Mouse (Mus musculus) heart, postnatal 0 days (tissue): Measurements from ENCODE around the gene Alkbh1. TPM values are rescaled to one million over a fixed set of nuclear protein-coding genes. Genes with fewer than 3 reads are reported as not detected.

Experiments
- ATAC-seq: fragments of 200-750 bp; cut with Nextera tagmentation; 2 replicates; pipeline ENCODE4 v1.8.0; 2017; ENCODE audit warnings: low read depth, moderate number of reproducible peaks, moderate library complexity; ENCODE audit not compliant: insufficient read depth
- DNase-seq: peaks from one replicate; pipeline ENCODE4 v3.0.0-alpha.2; 2016; ENCODE audit warnings: low spot score
- H3K27ac ChIP-seq: fragments of 300-500 bp; sonication (generic); 2 replicates; pipeline ENCODE4 v1.5.1; 2014; ENCODE audit warnings: low read depth, mild to moderate bottlenecking
- H3K27me3 ChIP-seq: fragments of 300-500 bp; sonication (generic); 2 replicates; pipeline ENCODE4 v1.6.1; 2014; ENCODE audit warnings: low read length, mixed read lengths; ENCODE audit not compliant: control insufficient read depth, insufficient read depth
- H3K36me3 ChIP-seq: fragments of 300-500 bp; sonication (generic); replicated peaks from 2 replicates; pipeline ENCODE4 v1.6.1; 2014; ENCODE audit warnings: low read length, mixed read lengths; ENCODE audit not compliant: control insufficient read depth, insufficient read depth
- H3K4me1 ChIP-seq: fragments of 300-500 bp; sonication (generic); 2 replicates; pipeline ENCODE4 v1.6.1; 2014; ENCODE audit warnings: antibody characterized with exemption; ENCODE audit not compliant: control insufficient read depth, insufficient read depth
- H3K4me2 ChIP-seq: fragments of 300-500 bp; sonication (generic); 2 replicates; pipeline ENCODE4 v1.6.1; 2014; ENCODE audit warnings: low read depth, mild to moderate bottlenecking, low read length, moderate library complexity
- H3K4me3 ChIP-seq: fragments of 300-500 bp; sonication (generic); 2 replicates; pipeline ENCODE4 v1.5.1; 2014; ENCODE audit warnings: low read depth, low read length
- H3K9ac ChIP-seq: fragments of 300-500 bp; sonication (generic); replicated peaks from 2 replicates; pipeline ENCODE4 v1.6.1; 2014; ENCODE audit warnings: low read depth, low read length, mixed read lengths
- H3K9me3 ChIP-seq: fragments of 300-500 bp; sonication (generic); replicated peaks from 2 replicates; pipeline ENCODE4 v1.6.1; 2016; ENCODE audit warnings: low read length; ENCODE audit not compliant: control insufficient read depth
- CTCF ChIP-seq: IDR thresholded peaks from 2 replicates; pipeline ENCODE4 v1.5.1; 2016; ENCODE audit warnings: antibody characterized with exemption, control low read depth, low read depth
- EP300 ChIP-seq: IDR thresholded peaks from 2 replicates; pipeline ENCODE4 v1.6.1; 2016; ENCODE audit warnings: antibody characterized with exemption, low read depth
- WGBS: fragments of 180-500 bp; shearing (Covaris S2); extraction: QIAGEN DNeasy Blood & Tissue Kit; methylation state at CpG from one replicate; pipeline ENCODE4 v1.1.7; 2014; 5-methylcytosine and 5-hydroxymethylcytosine counted together
- polyA plus RNA-seq: library from polyadenylated mRNA; unstranded; fragments of >200 nt; fragmentation: Nextera tagmentation; extraction: Ambion mirVana; gene quantifications from 2 replicates; pipeline ENCODE4 v1.2.1, GENCODE M21; 2015
- total RNA-seq: library from RNA; depleted of rRNA; stranded (reverse); fragments of >200 nt; gene quantifications from 2 replicates; pipeline ENCODE4 v1.2.3, GENCODE M21; 2014; ENCODE audit warnings: low replicate concordance

Gene Alkbh1
- total and polyA plus RNA-seq, 2 experiments from 2014 or later, result 17.7 to 26.2 TPM

DNA sequence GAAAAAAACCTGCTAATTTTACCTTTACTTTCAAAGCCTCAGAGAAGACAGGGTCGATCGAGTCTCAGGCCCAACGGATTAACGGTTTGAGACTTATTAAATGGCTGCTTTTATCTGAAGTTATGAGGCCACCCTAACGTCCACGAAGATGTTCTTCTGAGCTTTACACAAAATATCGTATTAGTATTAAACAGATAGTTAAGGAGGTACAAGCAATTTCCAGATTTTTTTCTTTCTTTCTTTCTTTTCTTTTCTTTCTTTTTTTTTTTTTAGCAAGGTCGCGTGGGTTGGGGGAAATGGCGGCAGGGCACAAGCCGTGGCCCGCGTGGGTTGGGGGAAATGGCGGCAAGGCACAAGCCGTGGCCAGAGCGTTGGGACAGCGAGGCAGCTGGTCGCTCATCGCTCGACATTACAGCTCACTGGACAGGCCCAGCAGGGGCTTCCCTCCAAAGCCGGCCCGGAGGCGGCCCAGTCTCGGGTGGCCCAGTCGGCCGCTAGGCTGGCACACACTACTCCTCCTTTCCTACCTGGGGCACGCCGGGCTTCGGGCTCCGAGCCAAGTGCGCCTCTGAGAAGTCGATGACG, 610 bp downstream of the Alkbh1 start:
- H3K4me1 ChIP-seq, result peaks cover 19% of the 10 kb centered on the region
- H3K9me3 ChIP-seq, result no peaks in the 10 kb centered on the region
- H3K27ac ChIP-seq, result peak overlapping the region; percentile 86
- peak; percentile 14 for DNase-seq
- peaks cover 51% of the 10 kb centered on the region for H3K36me3 ChIP-seq
- H3K4me3 ChIP-seq, result peak overlapping the region; percentile 94
- peak; percentile 74 for ATAC-seq
- H3K4me2 ChIP-seq, result peak overlapping the region; percentile 82
- no peaks in the 10 kb centered on the region for H3K27me3 ChIP-seq
- 0% methylated on average over 33 of the region's 33 CpGs for WGBS
- TF ChIP-seq CTCF (no peak), EP300 (no peak)
- peak overlapping the region; percentile 77 for H3K9ac ChIP-seq

- peak overlapping the region; percentile 94 for H3K4me3 ChIP-seq
- peak overlapping the region; percentile 77 for H3K9ac ChIP-seq
- DNase-seq, result no peak
- no peak for TF ChIP-seq EP300
- TF ChIP-seq CTCF, result no peak
- H3K36me3 ChIP-seq, result peaks cover 51% of the 10 kb centered on the region
- H3K4me2 ChIP-seq, result peak overlapping the region; percentile 82
- H3K9me3 ChIP-seq, result no peaks in the 10 kb centered on the region
- ATAC-seq, result no peak
- peak overlapping the region; percentile 86; the same call in 1 of the 2 replicates for H3K27ac ChIP-seq
- H3K27me3 ChIP-seq, result no peaks in the 10 kb centered on the region
- 16% methylated on average over 12 of the region's 12 CpGs for WGBS
- peaks cover 19% of the 10 kb centered on the region for H3K4me1 ChIP-seq
These were observed 1.4 kb downstream of the Alkbh1 start for GRCm38 (mm10) chr12:87442177-87443114.

DNA sequence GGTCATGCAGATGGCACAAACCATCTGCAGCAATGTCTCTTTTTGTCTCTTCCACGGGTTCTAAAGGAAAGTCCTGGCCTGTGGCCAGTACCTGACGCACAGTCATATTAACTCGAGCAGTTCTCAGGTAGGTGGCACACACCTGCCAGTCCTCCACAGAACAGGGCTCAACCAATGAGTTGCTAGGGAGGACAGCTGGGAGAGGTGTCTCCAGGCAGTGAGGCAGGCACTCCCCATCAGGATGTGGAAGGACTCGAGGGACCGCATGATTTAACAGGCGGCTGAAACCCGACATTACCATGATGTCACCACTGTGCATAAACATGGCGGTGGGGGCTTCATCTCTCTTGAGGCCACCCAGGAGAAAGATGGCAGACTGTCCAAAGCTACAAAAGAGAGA, 14.9 kb downstream of the Alkbh1 start:
- TF ChIP-seq EP300 (no peak), CTCF (no peak)
- WGBS, result 70% methylated on average over 8 of the region's 8 CpGs
- ATAC-seq, result no peak

GRCm38 (mm10) chr12:87428295-87428694, 15.5 kb downstream of the Alkbh1 start:
- TF ChIP-seq EP300 (no peak), CTCF (no peak)
- WGBS, result 89% methylated on average over 2 of the region's 2 CpGs
- Histone ChIP-seq H3K27ac (no peak overlapping the region), H3K4me1 (no peaks in the 10 kb centered on the region), H3K27me3 (no peaks in the 10 kb centered on the region), H3K4me3 (no peak overlapping the region), H3K36me3 (peaks cover 77% of the 10 kb centered on the region), H3K9ac (no peak overlapping the region), H3K4me2 (no peak overlapping the region), H3K9me3 (no peaks in the 10 kb centered on the region)
- ATAC-seq, result no peak
- DNase-seq, result no peak

More for the DNA sequence above, 14.9 kb downstream of the Alkbh1 start:
- DNase-seq, result no peak
- Histone ChIP-seq H3K36me3 (peaks cover 83% of the 10 kb centered on the region), H3K9ac (no peak overlapping the region), H3K4me1 (no peaks in the 10 kb centered on the region), H3K27me3 (no peaks in the 10 kb centered on the region), H3K4me3 (no peak overlapping the region), H3K27ac (no peak overlapping the region), H3K4me2 (no peak overlapping the region), H3K9me3 (no peaks in the 10 kb centered on the region)

DNA sequence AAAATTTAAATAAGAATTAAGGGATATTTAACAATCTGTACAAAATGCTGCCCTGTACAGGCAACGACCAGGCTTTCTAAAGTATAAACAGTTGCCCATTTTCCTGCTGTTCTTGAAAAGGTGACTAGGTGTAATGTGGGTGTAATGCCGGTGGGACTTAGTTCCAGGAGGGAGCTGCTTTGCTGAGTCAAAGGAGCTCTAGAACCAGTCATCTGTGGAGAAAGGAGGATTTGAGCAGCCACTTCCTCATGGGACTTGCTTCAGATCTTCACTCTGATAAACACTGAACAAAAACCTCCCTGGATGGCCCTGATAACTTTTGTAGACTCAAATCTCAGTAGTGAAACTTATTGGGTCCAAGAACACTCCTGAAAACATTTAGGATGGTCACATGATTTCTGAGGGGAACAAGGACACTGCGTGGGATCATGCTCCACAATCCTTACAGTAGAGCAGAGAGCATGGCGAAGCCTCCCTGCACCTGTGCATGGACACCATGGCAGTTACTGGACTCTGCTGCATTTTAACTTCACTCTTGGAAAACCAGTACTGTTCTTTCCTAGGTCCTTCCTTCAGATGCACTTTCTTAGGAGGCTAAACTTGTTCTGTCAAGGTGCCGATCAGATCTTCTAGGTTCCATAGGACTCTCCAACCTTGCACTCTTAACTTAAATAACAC, 17.3 kb downstream of the Alkbh1 start:
- TF ChIP-seq CTCF, result no peak
- TF ChIP-seq EP300, result no peak
- no peak overlapping the region for H3K4me2 ChIP-seq
- 88% methylated on average over 5 of the region's 5 CpGs for WGBS
- DNase-seq, result no peak
- no peaks in the 10 kb centered on the region for H3K4me1 ChIP-seq
- no peaks in the 10 kb centered on the region for H3K27me3 ChIP-seq
- peaks cover 64% of the 10 kb centered on the region for H3K36me3 ChIP-seq
- ATAC-seq, result no peak
- no peak overlapping the region for H3K27ac ChIP-seq
- H3K9ac ChIP-seq, result no peak overlapping the region
- H3K9me3 ChIP-seq, result no peaks in the 10 kb centered on the region
- no peak overlapping the region for H3K4me3 ChIP-seq
